Comparison of ENCODE assay signal across 20 mouse cellular contexts in genomic region chr12:113124726-113125125, GRCm38 (mm10). TPM values are rescaled to one million over a fixed set of nuclear protein-coding genes. Genes with fewer than 3 reads are reported as not detected.
DNase-seq lines count a peak whose midpoint lies in the region; ATAC-seq and TF ChIP-seq lines count a peak whose summit lies in the region.
"Had no signal": no experiment of that assay in that cellular context is flagged by ENCODE, and none has a peak within 500 bp of the region (broad histone marks: within the 10 kb centered on the region; RNA-seq: fewer than 3 reads in every experiment).

No protein-coding gene starts in this region.

- H3K4me3 ChIP-seq in heart, embryonic 13.5 days = no peak overlapping the region
- H3K4me3 ChIP-seq in lung, postnatal 0 days (ENCODE audit: low read depth, low read length) = no peak overlapping the region
- H3K4me3 ChIP-seq: embryonic facial prominence, embryonic 15.5 days; forebrain, embryonic 10.5 days; lung, embryonic 15.5 days had no signal

- intact Hi-C loops in heart, postnatal 36 days (cut with DNase I) = no loop called here

- no peak for TF ChIP-seq EP300 in lung, postnatal 0 days (IDR thresholded peaks at IDR 0.05)

- no peak for ATAC-seq in heart, embryonic 13.5 days (ENCODE audit: extremely low read depth, insufficient number of reproducible peaks, low FRiP score, low TSS enrichment)
- no peak for ATAC-seq in lung, postnatal 0 days
- ATAC-seq: hindbrain, embryonic 16.5 days had no signal

- H3K9ac ChIP-seq in heart, embryonic 13.5 days = peak overlapping the region; percentile 33; the same call in 1 of the 2 replicates
- no peak overlapping the region for H3K9ac ChIP-seq in lung, postnatal 0 days (replicated peaks; ENCODE audit: low read depth)
- H3K9ac ChIP-seq: embryonic facial prominence, embryonic 15.5 days; lung, embryonic 15.5 days had no signal

- no peaks in the 10 kb centered on the region for H3K9me3 ChIP-seq in heart, embryonic 13.5 days
- no peaks in the 10 kb centered on the region for H3K9me3 ChIP-seq in lung, postnatal 0 days (ENCODE audit: low read length)
- H3K9me3 ChIP-seq: embryonic facial prominence, embryonic 15.5 days; forebrain, embryonic 10.5 days; lung, embryonic 15.5 days had no signal

- peak overlapping the region; percentile 34; the same call in 1 of the 2 replicates for H3K27ac ChIP-seq in heart, embryonic 13.5 days (replicated peaks)
- H3K27ac ChIP-seq in lung, postnatal 0 days (ENCODE audit: low read length) = 0 out of 2 replicates have a peak overlapping the region, but pooled peaks have one; percentile 20
- H3K27ac ChIP-seq: embryonic facial prominence, embryonic 15.5 days; forebrain, embryonic 10.5 days; lung, embryonic 15.5 days had no signal

- 66% methylated on average over 6 of the region's 6 CpGs for WGBS in heart, embryonic 13.5 days
- 75% methylated on average over 6 of the region's 6 CpGs for WGBS in lung, postnatal 0 days

- DNase-seq in gastrocnemius, adult 18-20 months (ENCODE audit: low spot score) = peak; percentile 77
- DNase-seq in gastrocnemius, postnatal 4 days (ENCODE audit: low spot score in 2 of 2) = no peak
- no peak for DNase-seq in heart, postnatal 36 days
- DNase-seq in lung, postnatal 0 days (ENCODE audit: low spot score) = no peak
- DNase-seq in lung, adult 18-20 months = no peak
- DNase-seq in yolk sac, embryonic 10.5 days (ENCODE audit: low spot score) = peak; percentile 86
- no peak for DNase-seq in cerebellum, adult 9-10 months
- DNase-seq: cerebellum, postnatal 10 days; kidney, adult 18-20 months; kidney, postnatal 10 days; left cerebral cortex, postnatal 4 days; midbrain, embryonic 14.5 days; right cerebral cortex, postnatal 4 days; thymus, adult 2 months had no signal

- peaks cover 100% of the 10 kb centered on the region for H3K36me3 ChIP-seq in heart, embryonic 13.5 days
- peaks cover 69% of the 10 kb centered on the region; the same call in 1 of the 2 replicates for H3K36me3 ChIP-seq in lung, postnatal 0 days (ENCODE audit: insufficient read depth, low read length)

- H3K4me1 ChIP-seq in heart, embryonic 13.5 days = peaks cover 16% of the 10 kb centered on the region
- H3K4me1 ChIP-seq in lung, postnatal 0 days (ENCODE audit: insufficient read depth, low read depth, low read length) = no peaks in the 10 kb centered on the region
- H3K4me1 ChIP-seq: embryonic facial prominence, embryonic 15.5 days; forebrain, embryonic 10.5 days; lung, embryonic 15.5 days had no signal

- no peak for TF ChIP-seq CTCF in lung, postnatal 0 days (IDR thresholded peaks at IDR 0.05)

- no peak overlapping the region for H3K4me2 ChIP-seq in heart, embryonic 13.5 days
- H3K4me2 ChIP-seq in lung, postnatal 0 days (replicated peaks; ENCODE audit: low read depth, low read length) = no peak overlapping the region
- H3K4me2 ChIP-seq: embryonic facial prominence, embryonic 15.5 days; lung, embryonic 15.5 days had no signal

- no peaks in the 10 kb centered on the region for H3K27me3 ChIP-seq in heart, embryonic 13.5 days (replicated peaks)
- no peaks in the 10 kb centered on the region for H3K27me3 ChIP-seq in lung, postnatal 0 days (replicated peaks; ENCODE audit: insufficient read depth, low read length)
- H3K27me3 ChIP-seq: embryonic facial prominence, embryonic 15.5 days; lung, embryonic 15.5 days had no signal

RNA-seq across cellular contexts. Expression of gene Crip2, which starts 15.3 kb away (rescaled TPM):
- 10 to 100 TPM; 28.2 to 43.8 TPM for total RNA-seq in gastrocnemius, adult 18-20 months (2021)
- 100 to 1,000 TPM; 141 to 153 TPM for total RNA-seq in gastrocnemius, postnatal 4 days (2021)
- 1,302 and 1,499 TPM in 2 replicates for polyA plus RNA-seq in heart, embryonic 13.5 days (2015; fragmentation: Nextera tagmentation; extraction: Ambion mirVana)
- total RNA-seq in heart, postnatal 36 days (2021) = 1,000 to 10,000 TPM; 1,482 to 1,552 TPM
- 1,357 and 1,498 TPM in 2 replicates for polyA plus RNA-seq in lung, postnatal 0 days (2015; fragmentation: Nextera tagmentation; extraction: Ambion mirVana)

RNA-seq across cellular contexts. Expression of gene Crip1, which starts 21.4 kb away (rescaled TPM):
- 100 to 1,000 TPM in 1 of 2 experiments, 10 to 100 TPM in 1; 65.3 to 100 TPM for total RNA-seq in gastrocnemius, adult 18-20 months (2021)
- total RNA-seq in gastrocnemius, postnatal 4 days (2021) = 100 to 1,000 TPM; 331 to 336 TPM
- polyA plus RNA-seq in heart, embryonic 13.5 days (2015; fragmentation: Nextera tagmentation; extraction: Ambion mirVana) = 408 and 464 TPM in 2 replicates
- total RNA-seq in heart, postnatal 36 days (2021) = 100 to 1,000 TPM; 190 to 198 TPM
- 1,321 and 1,744 TPM in 2 replicates for polyA plus RNA-seq in lung, postnatal 0 days (2015; fragmentation: Nextera tagmentation; extraction: Ambion mirVana)

RNA-seq across cellular contexts. Expression of gene Mta1, which starts 26.6 kb away (rescaled TPM):
- 10 to 100 TPM; 38.0 to 41.7 TPM for total RNA-seq in gastrocnemius, adult 18-20 months (2021)
- 10 to 100 TPM; 68.8 to 71.8 TPM for total RNA-seq in gastrocnemius, postnatal 4 days (2021)
- 11.2 and 11.9 TPM in 2 replicates for polyA plus RNA-seq in heart, embryonic 13.5 days (2015; fragmentation: Nextera tagmentation; extraction: Ambion mirVana)
- total RNA-seq in heart, postnatal 36 days (2021) = 10 to 100 TPM; 48.7 to 56.4 TPM
- 10.5 and 12.2 TPM in 2 replicates for polyA plus RNA-seq in lung, postnatal 0 days (2015; fragmentation: Nextera tagmentation; extraction: Ambion mirVana)

RNA-seq across cellular contexts. Expression of gene Tedc1, which starts 31.5 kb away (rescaled TPM):
- not detected for total RNA-seq in gastrocnemius, adult 18-20 months (2021)
- total RNA-seq in gastrocnemius, postnatal 4 days (2021) = 1 to 10 TPM; 6.4 TPM
- 20.6 and 21.8 TPM in 2 replicates for polyA plus RNA-seq in heart, embryonic 13.5 days (2015; fragmentation: Nextera tagmentation; extraction: Ambion mirVana)
- total RNA-seq in heart, postnatal 36 days (2021) = under 1 TPM; 0.19 to 0.49 TPM
- polyA plus RNA-seq in lung, postnatal 0 days (2015; fragmentation: Nextera tagmentation; extraction: Ambion mirVana) = 2.5 and 2.6 TPM in 2 replicates

RNA-seq across cellular contexts. Expression of gene Tex22, which starts 50.4 kb away (rescaled TPM):
- under 1 TPM in 1 of 2 experiments, not detected in 1; 0.27 TPM for total RNA-seq in gastrocnemius, adult 18-20 months (2021)
- 1 to 10 TPM in 1 of 2 experiments, under 1 TPM in 1; 0.65 to 1.0 TPM for total RNA-seq in gastrocnemius, postnatal 4 days (2021)
- polyA plus RNA-seq in heart, embryonic 13.5 days (2015; fragmentation: Nextera tagmentation; extraction: Ambion mirVana) = not detected in 2 replicates
- not detected for total RNA-seq in heart, postnatal 36 days (2021)
- not detected in 2 replicates for polyA plus RNA-seq in lung, postnatal 0 days (2015; fragmentation: Nextera tagmentation; extraction: Ambion mirVana)
- polyA plus RNA-seq: embryonic facial prominence, embryonic 15.5 days; forebrain, embryonic 10.5 days; heart, embryonic 14.5 days; hindbrain, embryonic 16.5 days; lung, embryonic 15.5 days; midbrain, embryonic 14.5 days had no signal

Comparison
In these comparisons a context has a peak if more than half of its experiments do, and no peak if none do; other contexts are left out.
1. DNase-seq: peak in gastrocnemius, adult 18-20 months (single experiment) and yolk sac, embryonic 10.5 days (single experiment); none in gastrocnemius, postnatal 4 days (0 of 2), heart, postnatal 36 days (0 of 2), lung, postnatal 0 days (single experiment), lung, adult 18-20 months (0 of 2) and cerebellum, adult 9-10 months (single experiment).
2. RNA of gene Crip2, which starts 15.3 kb away (total RNA-seq): 1,482 to 1,552 TPM in heart, postnatal 36 days; 141 to 153 TPM in gastrocnemius, postnatal 4 days and 28.2 to 43.8 TPM in gastrocnemius, adult 18-20 months; every median in the first group is over 4 times any median in the second.